ENCODE assay signal across 8 mouse cellular contexts in genomic region chr17:24851381-24852125, GRCm38 (mm10). TPM values are rescaled to one million over a fixed set of nuclear protein-coding genes. Genes with fewer than 3 reads are reported as not detected.
DNase-seq lines count a peak whose midpoint lies in the region; ATAC-seq and TF ChIP-seq lines count a peak whose summit lies in the region.
"Had no signal": no experiment of that assay in that cellular context is flagged by ENCODE, and none has a peak within 500 bp of the region (broad histone marks: within the 10 kb centered on the region; RNA-seq: fewer than 3 reads in every experiment).

No protein-coding gene starts in this region.

- no peaks in the 10 kb centered on the region for H3K9me3 ChIP-seq in neural tube, embryonic 11.5 days (ENCODE audit: control insufficient read depth, low read length)
- H3K9me3 ChIP-seq in forebrain, postnatal 0 days (ENCODE audit: low read length): no peaks in the 10 kb centered on the region
- no peaks in the 10 kb centered on the region for H3K9me3 ChIP-seq in liver, embryonic 12.5 days (replicated peaks)

- DNase-seq in neural tube, embryonic 11.5 days (ENCODE audit: low spot score): no peak
- DNase-seq in neural tube, embryonic 10.5 days (ENCODE audit: extremely low spot score, low spot score): no peak
- no peak for DNase-seq in forebrain, postnatal 0 days
- no peak for DNase-seq in cerebellum, adult 18-20 months
- DNase-seq in right cerebral cortex, postnatal 10 days (ENCODE audit: low spot score in 2 of 2): no peak
- no peak for DNase-seq in cerebellum, postnatal 4 days (ENCODE audit: low spot score in 2 of 2)
- DNase-seq: kidney, adult 9 months had no signal

- 87% methylated on average over 10 of the region's 10 CpGs for WGBS in neural tube, embryonic 11.5 days
- WGBS in forebrain, postnatal 0 days: 80% methylated on average over 10 of the region's 10 CpGs
- 76% methylated on average over 10 of the region's 10 CpGs for WGBS in liver, embryonic 12.5 days (ENCODE audit: insufficient replicate concordance)

- H3K27me3 ChIP-seq in neural tube, embryonic 11.5 days (ENCODE audit: control insufficient read depth, insufficient read depth, low read length): no peaks in the 10 kb centered on the region
- no peaks in the 10 kb centered on the region for H3K27me3 ChIP-seq in forebrain, postnatal 0 days (ENCODE audit: insufficient read depth, low read length)
- H3K27me3 ChIP-seq in liver, embryonic 12.5 days (replicated peaks): 0 out of 2 replicates have a peak, but pooled peaks cover 5% of the 10 kb centered on the region

- no peak for ATAC-seq in neural tube, embryonic 11.5 days (ENCODE audit: insufficient read depth, low FRiP score, low TSS enrichment)
- ATAC-seq in forebrain, postnatal 0 days: no peak
- no peak for ATAC-seq in liver, embryonic 12.5 days

- no peak overlapping the region for H3K27ac ChIP-seq in neural tube, embryonic 11.5 days (ENCODE audit: low read depth, low read length)
- no peak overlapping the region for H3K27ac ChIP-seq in forebrain, postnatal 0 days (ENCODE audit: low read depth, low read length)
- H3K27ac ChIP-seq in liver, embryonic 12.5 days: no peak overlapping the region

- H3K9ac ChIP-seq in neural tube, embryonic 11.5 days (ENCODE audit: low read length): no peak overlapping the region
- no peak overlapping the region for H3K9ac ChIP-seq in forebrain, postnatal 0 days
- peak overlapping the region; percentile 90 for H3K9ac ChIP-seq in liver, embryonic 12.5 days

- no peak for TF ChIP-seq CTCF in forebrain, postnatal 0 days (IDR thresholded peaks at IDR 0.05; ENCODE audit: low read depth)

- peak overlapping the region; percentile 64; the same call in 1 of the 2 replicates for H3K4me3 ChIP-seq in neural tube, embryonic 11.5 days (ENCODE audit: low read depth, low read length)
- peak overlapping the region; percentile 84 for H3K4me3 ChIP-seq in forebrain, postnatal 0 days (ENCODE audit: low read depth, low read length)
- peak overlapping the region; percentile 78 for H3K4me3 ChIP-seq in liver, embryonic 12.5 days

- no peaks in the 10 kb centered on the region for H3K36me3 ChIP-seq in neural tube, embryonic 11.5 days (ENCODE audit: control insufficient read depth, insufficient read depth, low read length)
- peaks cover 29% of the 10 kb centered on the region for H3K36me3 ChIP-seq in forebrain, postnatal 0 days (ENCODE audit: insufficient read depth)
- H3K36me3 ChIP-seq in liver, embryonic 12.5 days: peaks cover 42% of the 10 kb centered on the region

- peaks cover 2% of the 10 kb centered on the region; the same call in 1 of the 2 replicates for H3K4me1 ChIP-seq in neural tube, embryonic 11.5 days (ENCODE audit: control insufficient read depth, insufficient read depth, low read length)
- peaks cover 16% of the 10 kb centered on the region; the same call in 1 of the 2 replicates for H3K4me1 ChIP-seq in forebrain, postnatal 0 days (ENCODE audit: insufficient read depth)
- H3K4me1 ChIP-seq in liver, embryonic 12.5 days: peaks cover 35% of the 10 kb centered on the region

- H3K4me2 ChIP-seq in neural tube, embryonic 11.5 days (ENCODE audit: low read depth): peak overlapping the region; percentile 81
- peak overlapping the region; percentile 96 for H3K4me2 ChIP-seq in forebrain, postnatal 0 days (ENCODE audit: low read depth)
- H3K4me2 ChIP-seq in liver, embryonic 12.5 days: peak overlapping the region; percentile 87

RNA-seq across cellular contexts. Expression of gene Fahd1, which starts 1.4 kb away (rescaled TPM):
- 16.2 and 19.0 TPM in 2 replicates for polyA plus RNA-seq in neural tube, embryonic 11.5 days (2014; fragmentation: Nextera tagmentation; extraction: Ambion mirVana)
- 15.1 and 16.6 TPM in 2 replicates for total RNA-seq in forebrain, postnatal 0 days (2014; rRNA removed)
- 13.5 and 15.6 TPM in 2 replicates for polyA plus RNA-seq in forebrain, postnatal 0 days (2015; fragmentation: Nextera tagmentation; extraction: Ambion mirVana)
- 34.2 and 34.6 TPM in 2 replicates for polyA plus RNA-seq in liver, embryonic 12.5 days (2016; fragmentation: Nextera tagmentation; extraction: Ambion mirVana)

RNA-seq across cellular contexts. Expression of gene Hagh, which starts 11.6 kb away (rescaled TPM):
- 32.9 and 34.5 TPM in 2 replicates for polyA plus RNA-seq in neural tube, embryonic 11.5 days (2014; fragmentation: Nextera tagmentation; extraction: Ambion mirVana)
- total RNA-seq in forebrain, postnatal 0 days (2014; rRNA removed): 62.0 and 62.8 TPM in 2 replicates
- polyA plus RNA-seq in forebrain, postnatal 0 days (2015; fragmentation: Nextera tagmentation; extraction: Ambion mirVana): 61.6 and 66.6 TPM in 2 replicates
- 61.1 and 64.8 TPM in 2 replicates for polyA plus RNA-seq in liver, embryonic 12.5 days (2016; fragmentation: Nextera tagmentation; extraction: Ambion mirVana)

RNA-seq across cellular contexts. Expression of gene Igfals, which starts 14.2 kb away (rescaled TPM):
- polyA plus RNA-seq in neural tube, embryonic 11.5 days (2014; fragmentation: Nextera tagmentation; extraction: Ambion mirVana): 0.24 TPM in 1 of 2 replicates, not detected in the other
- total RNA-seq in forebrain, postnatal 0 days (2014; rRNA removed): 0.48 TPM in 1 of 2 replicates, not detected in the other
- polyA plus RNA-seq in forebrain, postnatal 0 days (2015; fragmentation: Nextera tagmentation; extraction: Ambion mirVana): 0.18 TPM in 1 of 2 replicates, not detected in the other
- polyA plus RNA-seq in liver, embryonic 12.5 days (2016; fragmentation: Nextera tagmentation; extraction: Ambion mirVana): 5.3 and 5.4 TPM in 2 replicates

RNA-seq across cellular contexts. Expression of gene Nubp2, which starts 34.6 kb away (rescaled TPM):
- polyA plus RNA-seq in neural tube, embryonic 11.5 days (2014; fragmentation: Nextera tagmentation; extraction: Ambion mirVana): 82.3 and 88.8 TPM in 2 replicates
- total RNA-seq in forebrain, postnatal 0 days (2014; rRNA removed): 40.5 and 50.6 TPM in 2 replicates
- 67.3 and 80.1 TPM in 2 replicates for polyA plus RNA-seq in forebrain, postnatal 0 days (2015; fragmentation: Nextera tagmentation; extraction: Ambion mirVana)
- polyA plus RNA-seq in liver, embryonic 12.5 days (2016; fragmentation: Nextera tagmentation; extraction: Ambion mirVana): 97.7 and 108 TPM in 2 replicates

RNA-seq across cellular contexts. Expression of gene Spsb3, which starts 34.9 kb away (rescaled TPM):
- 45.2 and 49.6 TPM in 2 replicates for polyA plus RNA-seq in neural tube, embryonic 11.5 days (2014; fragmentation: Nextera tagmentation; extraction: Ambion mirVana)
- 75.7 and 91.0 TPM in 2 replicates for total RNA-seq in forebrain, postnatal 0 days (2014; rRNA removed)
- 89.8 and 97.8 TPM in 2 replicates for polyA plus RNA-seq in forebrain, postnatal 0 days (2015; fragmentation: Nextera tagmentation; extraction: Ambion mirVana)
- 37.5 and 40.0 TPM in 2 replicates for polyA plus RNA-seq in liver, embryonic 12.5 days (2016; fragmentation: Nextera tagmentation; extraction: Ambion mirVana)
